Mouse (Mus musculus): ENCODE measurements at regions not wholly inside any gene's neighbourhood (a gene's known extent, or its start where the extent isn't known, plus 50 kb on each side); places are given as distances from the start of the nearest gene placed in this dataset.
"Not testable (repeated sequence)": the region's sequence is repeated elsewhere in the genome, so short reads cannot be mapped to it uniquely, and the experiment has no call there.

DNA sequence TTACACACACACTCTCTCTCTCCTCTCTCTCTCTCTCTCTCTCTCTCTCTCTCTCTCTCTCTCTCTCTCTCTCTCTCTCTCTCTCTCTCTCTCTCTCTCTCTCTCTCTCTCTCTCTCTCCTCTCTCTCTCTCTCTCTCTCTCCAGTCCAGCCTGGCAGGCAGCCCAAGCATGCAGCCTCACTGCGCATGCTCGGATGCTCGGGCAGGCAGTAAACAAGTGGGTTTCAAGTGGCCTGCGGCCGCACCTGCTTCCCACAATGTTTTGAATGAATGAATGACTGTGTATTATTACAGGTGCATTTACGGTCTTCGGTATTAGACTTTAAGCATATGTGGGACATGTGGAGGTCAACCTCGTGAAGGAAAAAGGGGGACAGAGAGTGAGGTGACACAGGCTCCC, 88.9 kb upstream of the Dlgap1 start:
- not testable (repeated sequence) for H3K9ac ChIP-seq (ENCODE audit: low read depth, low read length); H3K9me3 ChIP-seq (ENCODE audit: control insufficient read depth, low read length); H3K4me3 ChIP-seq (ENCODE audit: low read length); H3K27ac ChIP-seq (ENCODE audit: low read depth, low read length); H3K4me2 ChIP-seq (ENCODE audit: low read length); H3K27me3 ChIP-seq (replicated peaks; ENCODE audit: control insufficient read depth, insufficient read depth, low read length); H3K4me1 ChIP-seq (ENCODE audit: control insufficient read depth, insufficient read depth, low read depth, low read length); ATAC-seq; H3K36me3 ChIP-seq (ENCODE audit: control insufficient read depth, insufficient read depth, low read length)
- 84% methylated on average over 8 of the region's 8 CpGs for WGBS

DNA sequence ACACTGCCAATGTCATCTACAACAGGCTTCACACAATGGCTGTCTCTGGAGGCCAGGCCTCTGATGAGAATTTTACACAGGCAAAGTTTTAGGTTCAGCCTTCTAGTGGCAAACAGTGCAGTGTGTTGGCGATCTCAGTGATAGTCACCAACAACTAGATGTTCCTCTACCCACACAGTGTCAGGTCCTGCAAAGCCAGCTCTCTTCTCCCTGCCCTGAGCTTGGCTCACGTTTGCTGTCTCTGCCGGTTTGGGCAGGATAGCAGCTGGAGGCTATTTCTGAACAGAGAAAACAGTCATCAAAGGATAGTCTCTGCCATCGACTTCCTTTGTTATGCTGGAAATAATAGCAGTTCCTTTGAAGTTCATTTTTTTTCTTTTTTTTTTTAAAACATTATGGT, 74.9 kb upstream of the Dlgap1 start:
- Histone ChIP-seq H3K27ac (ENCODE audit: low read depth, low read length) (no peak overlapping the region), H3K4me1 (ENCODE audit: control insufficient read depth, insufficient read depth, low read depth, low read length) (no peaks in the 10 kb centered on the region), H3K9ac (ENCODE audit: low read depth, low read length) (no peak overlapping the region), H3K9me3 (ENCODE audit: control insufficient read depth, low read length) (no peaks in the 10 kb centered on the region), H3K4me2 (ENCODE audit: low read length) (no peak overlapping the region), H3K27me3 (replicated peaks; ENCODE audit: control insufficient read depth, insufficient read depth, low read length) (no peaks in the 10 kb centered on the region), H3K4me3 (ENCODE audit: low read length) (no peak overlapping the region), H3K36me3 (ENCODE audit: control insufficient read depth, insufficient read depth, low read length) (no peaks in the 10 kb centered on the region)
- no peak for ATAC-seq
- WGBS, result 63% methylated on average over 4 of the region's 4 CpGs

Data from hindbrain, embryonic 16.5 days (tissue).